Mouse (Mus musculus) c-Kit-positive CD71-positive TER-119-negative erythroid progenitor cells, embryonic 14.5 days (primary cell): ENCODE measurements around the gene Tardbp.

ENCODE experiments used
- DNase-seq: peaks from one replicate; pipeline ENCODE4 v3.0.0-alpha.2; 2013; ENCODE audit warnings: low read depth

The Tardbp gene

GRCm38 (mm10) chr4:148602357-148603120 is 24.3 kb downstream of the Tardbp start, which contains the start of gene Masp2:
TSS of gene Masp2 (plus strand) at chr4:148602554.
- no peak for DNase-seq

- DNase-seq, result no peak
These were observed 24.9 kb downstream of the Tardbp start for GRCm38 (mm10) chr4:148601871-148602270.

GRCm38 (mm10) chr4:148600316-148600715 is 26.5 kb downstream of the Tardbp start:
- DNase-seq, result no peak

GRCm38 (mm10) chr4:148598826-148599225 is 28.0 kb downstream of the Tardbp start:
- DNase-seq, result no peak

- no peak for DNase-seq
These were observed 30.1 kb downstream of the Tardbp start for GRCm38 (mm10) chr4:148596731-148597130.

GRCm38 (mm10) chr4:148595916-148596315 is 30.9 kb downstream of the Tardbp start:
- no peak for DNase-seq

GRCm38 (mm10) chr4:148593996-148594395 is 32.8 kb downstream of the Tardbp start:
- no peak for DNase-seq

- no peak for DNase-seq
These were observed 35.0 kb downstream of the Tardbp start for GRCm38 (mm10) chr4:148591637-148592380.

- peak; percentile 91 for DNase-seq
These were observed 35.6 kb downstream of the Tardbp start, which contains the start of gene Srm for GRCm38 (mm10) chr4:148591171-148591630. TSS of gene Srm (plus strand) at chr4:148591503.

- peak; percentile 36 for DNase-seq
These were observed 36.2 kb downstream of the Tardbp start for GRCm38 (mm10) chr4:148590421-148591170.

GRCm38 (mm10) chr4:148589565-148589964 is 37.3 kb downstream of the Tardbp start:
- no peak for DNase-seq

GRCm38 (mm10) chr4:148588793-148589192 is 38.0 kb downstream of the Tardbp start:
- DNase-seq, result no peak

GRCm38 (mm10) chr4:148586648-148587047 is 40.2 kb downstream of the Tardbp start:
- DNase-seq, result no peak

- DNase-seq, result no peak
These were observed 43.6 kb downstream of the Tardbp start for GRCm38 (mm10) chr4:148583257-148583656.

- no peak for DNase-seq
These were observed 45.4 kb downstream of the Tardbp start for GRCm38 (mm10) chr4:148581422-148581821.

GRCm38 (mm10) chr4:148580765-148581164 is 46.1 kb downstream of the Tardbp start:
- no peak for DNase-seq

- DNase-seq, result no peak
These were observed 53.6 kb downstream of the Tardbp start for GRCm38 (mm10) chr4:148573222-148573621.

GRCm38 (mm10) chr4:148570693-148571295 is 56.0 kb downstream of the Tardbp start:
- no peak for DNase-seq

- no peak for DNase-seq
These were observed 56.7 kb downstream of the Tardbp start for GRCm38 (mm10) chr4:148570138-148570537.

- no peak for DNase-seq
These were observed 63.2 kb downstream of the Tardbp start for GRCm38 (mm10) chr4:148563595-148563994.

- no peak for DNase-seq
These were observed 64.1 kb downstream of the Tardbp start for GRCm38 (mm10) chr4:148562676-148563075.
